Mouse (Mus musculus): ENCODE data around the gene Gpr65. TPM values are rescaled to one million over a fixed set of nuclear protein-coding genes. Genes with fewer than 3 reads are reported as not detected.
"Not testable (repeated sequence)": the region's sequence is repeated elsewhere in the genome, so short reads cannot be mapped to it uniquely, and the experiment has no call there.

The Gpr65 gene
- 0.66 and 1.3 TPM in 2 replicates for total RNA-seq (2014; rRNA removed)
- 0.16 and 0.28 TPM in 2 replicates for polyA plus RNA-seq (2015; fragmentation: Nextera tagmentation; extraction: Ambion mirVana)

DNA sequence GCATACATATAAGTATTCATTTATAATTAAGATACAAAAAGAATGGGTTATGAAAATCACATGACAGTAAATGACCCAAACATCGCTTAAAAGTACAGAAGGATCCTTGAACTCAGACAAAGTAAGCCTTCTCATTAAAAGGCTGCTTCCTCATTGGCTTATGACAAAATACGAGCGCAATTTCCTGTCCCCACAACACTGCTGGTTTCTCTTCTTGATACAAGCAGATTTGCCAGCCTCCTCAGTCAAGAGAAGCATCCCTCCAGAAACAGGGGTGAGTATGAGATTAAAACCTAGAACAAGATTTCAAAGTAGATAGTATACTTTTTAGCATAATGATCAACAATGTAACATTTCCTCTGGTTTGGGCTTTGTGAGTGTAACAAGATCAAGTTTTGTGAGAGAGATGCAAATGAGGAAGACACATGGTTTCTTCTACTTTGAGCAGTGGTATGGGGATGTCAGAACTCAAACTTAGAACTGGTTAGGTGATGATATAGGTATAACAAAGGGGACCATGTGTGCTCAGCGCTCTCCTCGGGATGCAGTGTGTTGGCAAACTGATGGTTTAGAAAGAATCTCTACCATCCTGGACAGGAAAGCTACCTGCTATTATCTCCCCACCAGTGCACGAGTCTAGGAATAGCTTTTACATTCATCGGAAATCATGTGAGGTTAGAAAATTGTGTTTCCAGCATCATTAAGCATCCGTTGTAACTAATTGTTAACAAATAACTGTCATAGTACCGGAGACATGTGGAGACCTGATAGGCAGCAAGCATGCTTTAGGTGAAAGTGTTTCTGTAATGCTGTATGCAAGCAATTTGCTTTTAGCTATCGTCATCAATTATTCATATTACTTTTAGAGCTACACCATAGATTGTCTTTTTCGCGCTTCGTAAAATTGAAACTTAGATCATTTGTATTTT lies at the start of gene Gpr65:
Gpr65 (plus strand) TSS at position 195 of the 929 bp plus-strand sequence.
- no peak for DNase-seq (ENCODE audit: low spot score)
- ATAC-seq (ENCODE audit: low FRiP score), result no peak
- H3K4me1 ChIP-seq (ENCODE audit: insufficient read depth, low read length), result no peaks in the 10 kb centered on the region
- no peaks in the 10 kb centered on the region for H3K27me3 ChIP-seq (ENCODE audit: insufficient read depth, low read length)
- no peak within 1 kb of the TSS for H3K27ac ChIP-seq (ENCODE audit: low read depth, low read length)
- TF ChIP-seq CTCF (IDR thresholded peaks at IDR 0.05), result no peak
- no peak within 1 kb of the TSS for H3K9ac ChIP-seq (replicated peaks; ENCODE audit: low read length, poor library complexity, severe bottlenecking)
- H3K9me3 ChIP-seq (ENCODE audit: low read length), result no peaks in the 10 kb centered on the region
- no peak within 1 kb of the TSS for H3K4me2 ChIP-seq (ENCODE audit: low read depth, low read length, poor library complexity, severe bottlenecking)
- 87% methylated on average over 13 of the region's 13 CpGs for WGBS
- no peaks in the 10 kb centered on the region for H3K36me3 ChIP-seq (ENCODE audit: insufficient read depth, low read length)
- no peak within 1 kb of the TSS for H3K4me3 ChIP-seq (ENCODE audit: low read depth, low read length)

DNA sequence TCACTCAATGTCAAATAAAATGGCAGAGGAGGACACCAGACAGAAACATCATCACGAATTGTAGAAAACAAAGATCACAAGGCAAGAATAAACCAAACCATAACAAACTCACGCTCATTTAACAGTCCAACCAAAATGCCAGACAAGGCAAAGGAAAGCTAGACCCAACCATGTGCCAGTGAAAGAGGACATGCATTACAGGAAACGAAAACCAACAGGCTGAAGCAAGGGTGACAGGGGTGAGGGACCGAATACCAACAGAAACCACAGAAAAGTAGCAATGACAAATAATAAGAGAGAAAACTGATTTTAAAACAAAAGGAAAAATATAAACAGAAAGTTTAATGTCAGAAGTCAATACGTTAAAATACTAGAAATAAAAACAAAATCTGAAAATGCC lies 45.1 kb upstream of the Gpr65 start:
- Histone ChIP-seq H3K36me3 (ENCODE audit: insufficient read depth, low read length) (peaks cover 4% of the 10 kb centered on the region), H3K27ac (ENCODE audit: low read depth, low read length) (no peak overlapping the region), H3K27me3 (ENCODE audit: insufficient read depth, low read length) (no peaks in the 10 kb centered on the region), H3K9me3 (ENCODE audit: low read length) (no peaks in the 10 kb centered on the region), H3K4me2 (ENCODE audit: low read depth, low read length, poor library complexity, severe bottlenecking) (no peak overlapping the region), H3K4me1 (ENCODE audit: insufficient read depth, low read length) (no peaks in the 10 kb centered on the region), H3K9ac (replicated peaks; ENCODE audit: low read length, poor library complexity, severe bottlenecking) (no peak overlapping the region), H3K4me3 (ENCODE audit: low read depth, low read length) (no peak overlapping the region)
- DNase-seq (ENCODE audit: low spot score), result no peak
- TF ChIP-seq CTCF (IDR thresholded peaks at IDR 0.05), result no peak
- ATAC-seq (ENCODE audit: low FRiP score), result no peak
- WGBS, result 94% methylated on average over 5 of the region's 5 CpGs

DNA sequence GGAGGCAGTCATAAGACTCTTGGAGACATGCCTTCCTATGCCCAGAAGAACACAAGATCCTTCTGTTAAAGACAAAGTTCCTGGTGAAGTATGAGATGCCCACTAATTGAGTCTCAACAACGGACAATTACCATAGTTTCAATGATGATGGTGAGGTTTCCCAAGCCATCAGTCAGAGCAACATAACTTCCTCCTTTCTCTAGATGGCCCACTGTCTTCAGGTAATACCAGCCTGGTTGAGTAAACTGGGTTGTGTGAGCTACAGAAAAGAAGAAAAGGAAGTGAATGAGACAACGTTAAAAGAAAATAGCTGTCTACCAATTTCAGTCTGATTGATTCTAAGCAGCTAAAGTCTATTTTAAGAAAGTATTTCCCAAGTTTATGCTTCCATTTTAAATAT lies 41.4 kb upstream of the Gpr65 start:
- Histone ChIP-seq H3K4me3 (ENCODE audit: low read depth, low read length) (no peak overlapping the region), H3K36me3 (ENCODE audit: insufficient read depth, low read length) (peaks cover 4% of the 10 kb centered on the region), H3K9me3 (ENCODE audit: low read length) (no peaks in the 10 kb centered on the region), H3K4me2 (ENCODE audit: low read depth, low read length, poor library complexity, severe bottlenecking) (no peak overlapping the region), H3K4me1 (ENCODE audit: insufficient read depth, low read length) (no peaks in the 10 kb centered on the region), H3K27me3 (ENCODE audit: insufficient read depth, low read length) (no peaks in the 10 kb centered on the region), H3K9ac (replicated peaks; ENCODE audit: low read length, poor library complexity, severe bottlenecking) (no peak overlapping the region), H3K27ac (ENCODE audit: low read depth, low read length) (no peak overlapping the region)
- ATAC-seq (ENCODE audit: low FRiP score) (no peak), DNase-seq (ENCODE audit: low spot score) (no peak)
- TF ChIP-seq CTCF (IDR thresholded peaks at IDR 0.05), result no peak
- WGBS, result 99% methylated on average over 2 of the region's 2 CpGs

DNA sequence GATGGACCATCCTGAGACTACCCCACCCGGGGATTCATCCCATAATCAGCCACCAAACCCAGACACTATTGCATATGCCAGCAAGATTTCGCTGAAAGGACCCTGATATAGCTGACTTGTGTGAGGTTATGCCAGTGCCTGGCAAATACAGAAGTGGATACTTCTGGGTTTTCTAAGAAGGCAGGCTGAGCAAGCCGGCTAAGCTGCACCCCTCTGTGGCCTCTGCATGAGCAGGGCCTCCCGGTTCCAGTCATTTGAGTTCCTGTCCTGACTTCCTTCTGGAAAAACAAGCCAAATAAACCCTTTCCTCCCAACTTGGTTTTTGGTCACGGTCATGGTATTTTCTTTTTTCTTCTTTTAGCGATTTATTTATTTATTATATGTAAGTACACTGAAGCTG lies 30.0 kb upstream of the Gpr65 start:
- DNase-seq (ENCODE audit: low spot score); H3K4me2 ChIP-seq (ENCODE audit: low read depth, low read length, poor library complexity, severe bottlenecking); ATAC-seq (ENCODE audit: low FRiP score); H3K9me3 ChIP-seq (ENCODE audit: low read length); H3K4me1 ChIP-seq (ENCODE audit: insufficient read depth, low read length); H3K27me3 ChIP-seq (ENCODE audit: insufficient read depth, low read length); H3K27ac ChIP-seq (ENCODE audit: low read depth, low read length); H3K4me3 ChIP-seq (ENCODE audit: low read depth, low read length); H3K9ac ChIP-seq (replicated peaks; ENCODE audit: low read length, poor library complexity, severe bottlenecking); H3K36me3 ChIP-seq (ENCODE audit: insufficient read depth, low read length): not testable (repeated sequence)
- WGBS, result 83% methylated on average over 6 of the region's 6 CpGs

DNA sequence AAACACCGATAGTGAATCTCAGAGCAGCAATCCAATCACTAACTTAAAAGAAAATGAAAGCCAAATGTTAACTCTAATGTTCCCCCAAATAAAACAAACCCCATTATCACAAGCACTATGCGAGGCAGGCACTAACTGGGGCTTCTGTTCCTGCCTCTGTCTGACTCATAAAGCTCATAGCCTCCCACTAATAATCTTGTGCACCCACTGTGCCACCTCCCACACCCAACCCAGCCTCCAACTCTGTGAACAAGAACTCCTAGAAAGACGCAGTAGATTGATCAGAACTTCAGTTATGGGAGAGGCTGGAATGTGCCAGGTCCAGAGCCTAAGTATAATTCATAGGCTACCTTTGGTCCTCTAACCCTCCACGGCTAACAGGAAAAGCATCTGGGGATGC lies 24.3 kb upstream of the Gpr65 start:
- no peak overlapping the region for H3K4me2 ChIP-seq (ENCODE audit: low read depth, low read length, poor library complexity, severe bottlenecking)
- DNase-seq (ENCODE audit: low spot score), result no peak
- WGBS, result 96% methylated on average over 4 of the region's 4 CpGs
- TF ChIP-seq CTCF (IDR thresholded peaks at IDR 0.05), result no peak
- H3K9ac ChIP-seq (replicated peaks; ENCODE audit: low read length, poor library complexity, severe bottlenecking), result no peak overlapping the region
- H3K27me3 ChIP-seq (ENCODE audit: insufficient read depth, low read length), result no peaks in the 10 kb centered on the region
- H3K27ac ChIP-seq (ENCODE audit: low read depth, low read length), result no peak overlapping the region
- H3K36me3 ChIP-seq (ENCODE audit: insufficient read depth, low read length), result 0 out of 2 replicates have a peak, but pooled peaks cover 2% of the 10 kb centered on the region
- no peak overlapping the region for H3K4me3 ChIP-seq (ENCODE audit: low read depth, low read length)
- no peaks in the 10 kb centered on the region for H3K4me1 ChIP-seq (ENCODE audit: insufficient read depth, low read length)
- ATAC-seq (ENCODE audit: low FRiP score), result no peak
- H3K9me3 ChIP-seq (ENCODE audit: low read length), result no peaks in the 10 kb centered on the region

DNA sequence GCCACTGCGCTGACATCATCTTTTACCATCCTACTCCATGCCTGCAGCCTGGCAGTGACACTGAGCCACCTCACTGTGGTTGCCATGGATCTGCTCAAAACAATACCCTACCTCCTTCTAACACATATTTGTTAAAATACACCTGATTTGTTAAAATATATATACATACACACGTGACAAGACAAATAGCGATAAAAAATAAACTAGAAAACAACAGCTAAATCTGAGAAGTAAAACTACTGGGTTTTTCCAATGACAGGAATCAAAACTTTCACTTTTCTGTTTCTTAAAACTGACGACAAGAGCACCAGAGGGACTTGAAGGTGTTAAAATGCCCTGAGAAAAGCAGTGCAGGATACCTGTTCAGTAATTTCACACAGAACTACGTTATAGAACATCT lies 23.6 kb upstream of the Gpr65 start:
- DNase-seq (ENCODE audit: low spot score) (no peak), ATAC-seq (ENCODE audit: low FRiP score) (no peak)
- Histone ChIP-seq H3K9me3 (ENCODE audit: low read length) (no peaks in the 10 kb centered on the region), H3K4me2 (ENCODE audit: low read depth, low read length, poor library complexity, severe bottlenecking) (no peak overlapping the region), H3K27ac (ENCODE audit: low read depth, low read length) (no peak overlapping the region), H3K4me1 (ENCODE audit: insufficient read depth, low read length) (no peaks in the 10 kb centered on the region), H3K9ac (replicated peaks; ENCODE audit: low read length, poor library complexity, severe bottlenecking) (no peak overlapping the region), H3K27me3 (ENCODE audit: insufficient read depth, low read length) (no peaks in the 10 kb centered on the region), H3K36me3 (ENCODE audit: insufficient read depth, low read length) (0 out of 2 replicates have a peak, but pooled peaks cover 1% of the 10 kb centered on the region), H3K4me3 (ENCODE audit: low read depth, low read length) (no peak overlapping the region)
- WGBS, result 92% methylated on average over 5 of the region's 5 CpGs
- TF ChIP-seq CTCF (IDR thresholded peaks at IDR 0.05), result no peak

All from midbrain, postnatal 0 days (tissue).